Mouse (Mus musculus): Measurements from ENCODE around the gene Arhgap15. TPM values are rescaled to one million over a fixed set of nuclear protein-coding genes. Genes with fewer than 3 reads are reported as not detected.
A peak's percentile ranks its signal among the peaks of the same experiment; 100 is the strongest.

The Arhgap15 gene
- total and polyA plus RNA-seq, 3 experiments, result 1.5 to 2.8 TPM; not detected in 1

DNA sequence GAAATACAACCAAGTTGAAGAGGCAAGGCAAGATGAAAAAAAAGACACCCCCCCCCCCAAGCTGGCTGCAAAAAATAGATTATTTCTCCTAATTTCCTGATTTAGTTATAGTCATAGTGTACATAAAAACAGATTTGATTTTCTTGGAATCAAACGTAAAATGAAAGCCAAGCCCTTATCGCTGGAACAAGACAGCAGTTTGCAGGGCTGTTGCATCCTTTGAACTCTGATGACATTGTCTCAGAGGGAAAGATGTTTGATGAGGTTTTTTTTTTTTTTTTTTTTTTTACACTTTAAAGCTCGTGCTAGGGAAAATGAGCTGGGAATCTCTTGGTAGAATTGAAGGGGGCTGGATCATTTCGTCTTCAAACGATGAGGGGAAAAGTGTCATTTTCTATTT lies 21.4 kb upstream of the Arhgap15 start:
- Histone ChIP-seq H3K36me3 (ENCODE audit: control insufficient read depth in 1 of 2, insufficient read depth in 2 of 2, low read length in 2 of 2) (peaks cover 0 to 13% of the 10 kb centered on the region in 2 experiments; a peak in 2 of 4 replicates), H3K4me1 (ENCODE audit: control insufficient read depth in 1 of 2, insufficient read depth in 2 of 2, low read length in 2 of 2) (peaks cover 2 to 10% of the 10 kb centered on the region in 2 experiments; a peak in 3 of 4 replicates), H3K9me3 (replicated peaks; ENCODE audit: insufficient read depth, low read length) (no peaks in the 10 kb centered on the region), H3K9ac (ENCODE audit: control insufficient read depth, low read depth, low read length, poor library complexity, severe bottlenecking) (peak overlapping the region; percentile 34), H3K4me3 (ENCODE audit: control insufficient read depth in 1 of 2, insufficient read depth in 1 of 2, low read depth in 2 of 2, low read length in 2 of 2) (peak overlapping the region; percentile 53 to 55), H3K27ac (ENCODE audit: control insufficient read depth, low read depth, low read length) (peak overlapping the region; percentile 82), H3K79me2 (ENCODE audit: control insufficient read depth, insufficient read depth, low read length, poor library complexity) (no peaks in the 10 kb centered on the region), H3K27me3 (ENCODE audit: control insufficient read depth in 1 of 2, insufficient read depth in 2 of 2, low read length in 2 of 2) (no peaks in the 10 kb centered on the region)
- peak; percentile 42 for DNase-seq (ENCODE audit: low read depth, low spot score)
- no peak for TF ChIP-seq MAZ (IDR thresholded peaks at IDR 0.05; ENCODE audit: low read depth, low read length)
- no peak for TF ChIP-seq MXI1 (IDR thresholded peaks at IDR 0.05; ENCODE audit: low read depth, low read length)
- TF ChIP-seq MYC (IDR thresholded peaks at IDR 0.05; ENCODE audit: low read depth, low read length), result no peak
- TF ChIP-seq SMC3 (IDR thresholded peaks at IDR 0.05; ENCODE audit: low read depth, low read length), result no peak
- TF ChIP-seq RCOR1 (IDR thresholded peaks at IDR 0.05; ENCODE audit: low read depth, low read length), result peak; percentile 72
- no peak for TF ChIP-seq ZC3H11A (IDR thresholded peaks at IDR 0.05; ENCODE audit: low read depth, low read length)
- TF ChIP-seq TCF12 (IDR thresholded peaks at IDR 0.05; ENCODE audit: low read depth, low read length), result 0 out of 2 replicates have a peak, but pooled peaks have one; percentile 25
- TF ChIP-seq ELF1 (IDR thresholded peaks at IDR 0.05; ENCODE audit: low read depth, low read length), result no peak
- TF ChIP-seq NRF1 (IDR thresholded peaks at IDR 0.05; ENCODE audit: insufficient read depth, low read depth, low read length, poor library complexity, severe bottlenecking), result no peak
- no peak for TF ChIP-seq E2F4 (IDR thresholded peaks at IDR 0.05; ENCODE audit: borderline replicate concordance, low read depth, low read length)
- no peak for TF ChIP-seq MAFK (IDR thresholded peaks at IDR 0.05; ENCODE audit: borderline replicate concordance, low read depth, low read length)
- no peak for TF ChIP-seq USF1 (IDR thresholded peaks at IDR 0.05; ENCODE audit: low read depth, low read length)
- no peak for TF ChIP-seq CHD1 (IDR thresholded peaks at IDR 0.05; ENCODE audit: low read depth, low read length)
- peak; percentile 32 for TF ChIP-seq TAL1 (IDR thresholded peaks at IDR 0.05; ENCODE audit: low read length)
- TF ChIP-seq SIN3A (IDR thresholded peaks at IDR 0.05; ENCODE audit: low read length), result no peak
- TF ChIP-seq EP300 (IDR thresholded peaks at IDR 0.05; ENCODE audit: low read depth in 1 of 2, low read length in 2 of 2), result peak in 1 of 2 experiments; percentile 58; a peak in 2 of 4 replicates
- no peak for TF ChIP-seq ZMIZ1 (IDR thresholded peaks at IDR 0.05; ENCODE audit: low read depth, low read length)
- no peak for TF ChIP-seq CHD2 (IDR thresholded peaks at IDR 0.05; ENCODE audit: low read length)
- TF ChIP-seq MAX (IDR thresholded peaks at IDR 0.05; ENCODE audit: low read length), result no peak
- TF ChIP-seq ZNF384 (IDR thresholded peaks at IDR 0.05; ENCODE audit: low read depth, low read length), result peak; percentile 76
- TF ChIP-seq MYB (IDR thresholded peaks at IDR 0.05; ENCODE audit: low read depth, low read length), result no peak
- TF ChIP-seq KAT2A (conservative IDR thresholded peaks at IDR 0.05; ENCODE audit: low read depth, low read length), result no peak
- no peak for TF ChIP-seq HCFC1 (IDR thresholded peaks at IDR 0.05; ENCODE audit: low read depth, low read length)
- no peak for TF ChIP-seq ZKSCAN1 (IDR thresholded peaks at IDR 0.05; ENCODE audit: low read depth, low read length)
